Mouse (Mus musculus) 416B (cell line): Measurements from ENCODE around the gene Cfap58.

Source experiments
- DNase-seq: peaks from one replicate; pipeline ENCODE4 v3.0.0; 2011; ENCODE audit warnings: low read depth

The Cfap58 gene

GRCm38 (mm10) chr19:47937443-47938406 lies at the start of gene Cfap58:
TSS of gene Cfap58 (plus strand) at chr19:47937675.
- DNase-seq, result peak; percentile 82

- DNase-seq, result no peak
Measured at GRCm38 (mm10) chr19:47888037-47888436, 49.4 kb upstream of the Cfap58 start.

- no peak for DNase-seq
Measured at GRCm38 (mm10) chr19:47890489-47891130, 46.9 kb upstream of the Cfap58 start.

GRCm38 (mm10) chr19:47891562-47892312 lies 45.7 kb upstream of the Cfap58 start:
- DNase-seq, result no peak

GRCm38 (mm10) chr19:47893092-47893491 lies 44.4 kb upstream of the Cfap58 start:
- no peak for DNase-seq

GRCm38 (mm10) chr19:47898472-47899079 lies 38.9 kb upstream of the Cfap58 start:
- no peak for DNase-seq

GRCm38 (mm10) chr19:47900012-47900411 lies 37.5 kb upstream of the Cfap58 start:
- peak; percentile 25 for DNase-seq

GRCm38 (mm10) chr19:47900558-47900957 lies 36.9 kb upstream of the Cfap58 start:
- DNase-seq, result no peak

- DNase-seq, result peak; percentile 89
Measured at GRCm38 (mm10) chr19:47902316-47903201, 34.9 kb upstream of the Cfap58 start.

- no peak for DNase-seq
Measured at GRCm38 (mm10) chr19:47903679-47904078, 33.8 kb upstream of the Cfap58 start.

- DNase-seq, result no peak
Measured at GRCm38 (mm10) chr19:47905081-47905480, 32.4 kb upstream of the Cfap58 start.

- DNase-seq, result peak; percentile 52
Measured at GRCm38 (mm10) chr19:47905603-47906002, 31.9 kb upstream of the Cfap58 start.

- no peak for DNase-seq
Measured at GRCm38 (mm10) chr19:47907596-47907995, 29.9 kb upstream of the Cfap58 start.

GRCm38 (mm10) chr19:47908961-47909371 lies 28.5 kb upstream of the Cfap58 start:
- no peak for DNase-seq

GRCm38 (mm10) chr19:47909387-47910116 lies 27.9 kb upstream of the Cfap58 start:
- peak; percentile 52 for DNase-seq

GRCm38 (mm10) chr19:47910117-47910618 lies 27.3 kb upstream of the Cfap58 start:
- DNase-seq, result peak; percentile 79

- DNase-seq, result no peak
Measured at GRCm38 (mm10) chr19:47910751-47911150, 26.7 kb upstream of the Cfap58 start.

- no peak for DNase-seq
Measured at GRCm38 (mm10) chr19:47913344-47913743, 24.1 kb upstream of the Cfap58 start.

- no peak for DNase-seq
Measured at GRCm38 (mm10) chr19:47914191-47914590, 23.3 kb upstream of the Cfap58 start.

GRCm38 (mm10) chr19:47915251-47915650 lies 22.2 kb upstream of the Cfap58 start:
- no peak for DNase-seq
